Mouse (Mus musculus): Measurements from ENCODE around the gene Cplx2.

Gene Cplx2

DNA sequence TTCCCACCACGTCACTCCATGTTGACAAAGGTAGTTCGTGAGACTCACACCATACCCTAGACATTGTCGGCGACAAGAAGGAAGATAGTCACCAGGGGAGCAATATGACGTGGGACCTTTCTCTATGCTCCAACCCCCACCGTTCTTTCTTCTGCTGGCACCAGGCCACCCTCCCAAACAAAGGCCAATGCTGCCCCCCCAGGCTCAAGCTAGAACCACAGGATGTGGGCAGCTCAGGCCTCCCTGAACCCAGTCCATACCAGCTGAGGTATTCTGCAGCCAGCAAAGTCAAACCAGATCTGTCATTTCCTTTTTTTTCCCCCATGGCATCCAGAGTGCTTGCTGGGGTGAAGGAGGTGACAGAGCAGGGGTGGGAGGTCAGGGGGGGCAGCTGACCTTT, 3.4 kb upstream of the Cplx2 start:
- DNase-seq (ENCODE audit: low spot score in 2 of 2), result peak in 1 of 2 experiments; percentile 61

DNA sequence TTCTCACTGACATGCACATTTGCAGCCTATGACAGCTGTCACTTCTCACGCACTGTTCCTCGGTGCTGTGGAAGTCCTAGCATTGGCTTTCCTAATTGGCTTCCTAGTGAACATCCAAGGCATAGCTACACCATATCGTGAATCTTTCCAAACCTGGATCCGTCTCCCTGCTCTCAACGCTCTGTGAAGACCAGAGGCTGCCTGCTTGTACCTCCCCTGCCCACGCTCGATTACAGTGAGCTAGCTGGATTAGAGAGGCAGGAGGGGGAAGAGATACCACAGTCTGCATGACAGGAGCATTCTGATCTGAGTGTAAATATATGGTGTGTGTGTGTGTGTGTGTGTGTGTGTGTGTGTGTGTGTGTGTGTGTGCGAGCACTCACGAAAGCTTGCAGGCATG, 3.0 kb upstream of the Cplx2 start:
- DNase-seq (ENCODE audit: low spot score in 2 of 2), result no peak

DNA sequence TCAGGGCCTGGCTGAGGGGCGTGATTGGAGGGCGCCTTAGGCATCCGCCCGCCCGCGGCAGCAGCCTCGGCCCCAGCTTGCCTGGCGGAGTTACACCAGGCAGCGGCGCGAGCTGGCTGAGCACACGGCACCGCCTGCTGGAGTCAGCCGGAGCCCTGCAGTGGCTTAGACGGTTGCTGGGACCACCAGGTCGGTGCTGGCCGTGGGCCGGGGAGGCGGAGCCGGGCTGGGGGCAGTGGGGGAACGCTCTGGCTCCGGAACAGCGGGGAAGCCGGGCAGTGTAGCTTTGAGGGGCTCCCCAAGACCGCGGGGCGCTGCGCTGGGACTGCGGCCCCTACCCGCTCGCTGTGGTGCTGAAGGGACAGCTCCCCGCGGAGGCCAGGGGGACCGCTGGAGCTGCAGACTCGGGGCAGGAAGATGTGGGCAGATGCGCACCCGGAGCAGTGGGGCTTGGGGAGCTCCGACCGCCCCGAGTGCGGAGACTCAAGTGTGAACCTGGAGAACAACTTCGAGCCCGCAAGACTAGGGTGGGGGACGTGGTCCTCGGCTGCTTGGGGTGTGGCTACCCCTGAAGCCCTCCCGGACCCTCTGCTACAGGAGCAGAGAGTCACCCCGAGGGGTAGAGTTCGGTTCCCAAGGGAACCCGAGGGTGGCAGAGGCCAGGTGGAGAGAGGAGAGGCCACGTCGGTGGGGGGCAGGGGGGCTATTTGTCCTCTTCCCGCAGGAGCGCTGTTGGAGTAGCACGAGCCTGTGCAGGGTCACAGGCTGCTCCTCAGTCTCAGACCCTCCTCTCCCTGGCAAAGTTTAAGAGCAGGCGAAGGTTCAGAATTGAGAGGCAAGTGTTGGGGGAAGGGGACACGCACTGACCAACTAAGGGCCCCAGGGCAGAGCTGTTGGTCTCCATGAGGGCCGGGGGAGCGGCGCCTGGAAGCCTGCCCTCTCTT, 510 bp downstream of the Cplx2 start:
- peak; percentile 82 to 86 for DNase-seq (ENCODE audit: low spot score in 2 of 2)

DNA sequence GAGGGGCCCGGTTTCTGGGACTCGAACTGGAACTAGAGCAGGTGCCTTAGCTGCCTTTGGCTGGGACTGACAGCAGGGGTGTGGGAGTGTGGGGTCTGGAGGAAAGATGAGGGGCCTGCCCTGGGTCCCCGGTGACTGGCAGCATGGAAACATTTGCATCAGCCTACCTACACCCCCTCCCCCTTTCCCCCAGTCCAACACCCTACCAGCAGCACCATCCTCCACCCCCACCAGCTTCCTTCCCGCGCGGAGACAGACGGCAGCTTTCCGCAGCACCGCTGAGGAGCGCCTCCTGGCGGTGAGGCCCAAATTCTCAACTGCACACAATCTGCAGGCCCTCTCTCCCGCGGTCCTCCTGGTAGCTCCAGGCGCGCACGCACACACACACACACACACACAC, 1.5 kb downstream of the Cplx2 start:
- peak; percentile 92 to 93 for DNase-seq (ENCODE audit: low spot score in 2 of 2)

DNA sequence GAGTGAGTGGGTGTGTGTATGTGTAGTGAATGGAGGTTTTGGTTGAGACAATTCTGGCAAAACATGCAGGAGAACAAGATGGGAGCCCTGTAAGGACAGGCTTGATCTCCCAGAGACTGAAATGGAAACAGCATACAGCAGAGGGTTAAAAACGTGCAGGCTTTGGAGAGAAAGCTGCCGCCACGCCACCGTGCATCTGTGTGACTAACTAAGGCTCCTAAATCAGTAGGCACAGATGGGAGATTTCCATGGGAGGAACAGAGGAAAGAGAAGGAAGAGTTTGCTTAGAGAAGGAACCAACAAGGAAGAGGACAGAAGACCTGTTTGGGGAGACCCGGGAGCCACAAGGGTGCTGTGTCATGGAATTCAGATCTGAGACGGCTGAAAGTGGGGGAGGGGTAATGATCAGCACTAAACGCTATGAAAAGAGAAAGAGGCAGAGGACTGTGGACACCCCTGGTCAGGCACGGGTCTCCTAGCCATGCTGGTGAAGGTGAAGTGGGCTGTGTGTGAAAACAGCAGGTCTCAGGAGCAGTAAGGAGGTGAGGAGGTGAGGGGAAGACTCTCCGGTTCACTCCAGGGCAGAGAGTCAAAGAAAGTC, 3.1 kb downstream of the Cplx2 start:
- peak; percentile 76 to 85 for DNase-seq (ENCODE audit: low spot score in 2 of 2)

DNA sequence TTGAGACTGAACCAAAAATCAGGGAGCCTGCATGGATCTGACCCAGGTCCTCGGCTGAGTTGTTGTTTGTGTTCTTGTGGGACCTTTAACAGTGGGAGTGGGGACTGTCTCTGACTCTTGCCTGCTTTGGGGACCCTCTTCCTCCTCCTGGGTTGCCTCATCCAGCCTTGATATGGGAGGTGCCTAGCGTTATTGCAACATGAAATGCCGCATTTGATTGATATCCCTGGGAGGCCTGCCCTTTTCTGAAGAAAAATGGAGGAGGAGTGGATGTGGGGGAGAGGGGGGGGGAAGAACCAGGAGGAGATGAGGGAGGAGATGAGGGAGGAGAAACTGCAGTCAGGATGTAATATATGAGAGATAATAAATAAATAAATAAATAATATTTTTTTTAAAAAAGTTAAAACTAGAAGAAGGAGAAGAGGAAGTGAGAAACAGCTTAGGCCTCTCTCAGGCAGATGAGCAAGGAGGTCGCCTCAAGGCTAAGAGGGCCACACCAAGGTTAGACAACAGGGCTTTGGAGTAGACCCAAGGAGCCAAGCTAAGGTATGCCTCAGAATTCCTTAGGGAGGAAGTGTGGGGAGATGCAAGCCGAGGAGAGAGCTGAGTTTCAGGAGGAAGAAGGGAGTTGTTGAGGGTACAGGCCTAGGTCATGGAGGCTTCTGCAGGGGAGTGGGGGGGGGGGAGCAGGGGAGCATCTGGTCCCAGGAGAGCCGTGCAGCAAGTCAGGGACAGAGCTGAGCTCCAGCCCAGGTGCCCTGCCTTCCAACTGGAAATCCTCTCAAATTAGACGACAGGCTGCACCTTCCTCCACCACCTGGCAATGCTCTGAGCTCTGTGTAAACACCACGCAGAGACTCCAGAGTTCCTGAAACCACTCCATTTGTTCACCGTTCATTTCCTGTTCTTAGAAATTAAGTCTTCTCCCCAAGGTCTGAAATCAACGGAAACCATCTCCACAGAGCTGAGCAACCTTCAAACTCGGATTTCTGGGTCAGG, 4.6 kb downstream of the Cplx2 start:
- DNase-seq (ENCODE audit: low spot score in 2 of 2), result no peak

DNA sequence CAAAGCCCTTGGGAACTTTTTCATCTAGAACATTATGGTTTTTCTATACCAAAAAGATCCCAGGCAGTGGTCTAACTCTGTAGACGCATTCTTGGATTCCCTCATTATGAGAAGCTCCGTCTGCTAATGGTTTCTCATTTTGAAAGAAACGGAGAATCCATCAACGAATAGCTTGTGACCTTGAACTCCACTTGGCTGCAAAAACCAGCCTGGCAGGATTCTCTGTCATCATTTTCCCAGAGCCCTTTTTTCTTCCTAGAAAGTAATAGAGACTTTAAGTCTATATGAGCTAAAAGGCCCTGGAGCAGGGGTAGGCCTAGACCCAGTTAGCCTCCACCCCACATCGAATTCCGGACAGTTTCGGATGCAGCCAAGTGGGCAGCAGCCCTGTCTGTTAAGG, 5.6 kb downstream of the Cplx2 start:
- DNase-seq (ENCODE audit: low spot score in 2 of 2), result no peak

DNA sequence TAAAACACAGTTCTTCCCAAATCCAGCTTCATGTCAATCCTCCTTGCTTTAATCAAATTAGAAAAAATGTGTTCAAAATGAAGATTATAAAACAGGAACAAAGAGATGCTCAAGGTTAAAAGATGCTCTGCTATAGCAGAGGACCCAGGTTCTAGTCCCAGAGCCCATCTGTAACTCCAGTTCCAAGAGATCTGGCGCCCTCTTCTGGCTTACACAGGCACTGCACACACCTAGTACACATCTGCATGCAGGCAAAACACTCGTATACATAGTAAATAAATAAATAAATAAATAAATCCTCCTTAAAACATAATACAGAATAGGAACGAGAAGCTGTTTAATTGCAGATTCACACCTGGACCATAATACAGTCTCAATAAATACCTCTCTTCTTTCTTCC, 6.9 kb downstream of the Cplx2 start:
- no peak for DNase-seq (ENCODE audit: low spot score in 2 of 2)

DNA sequence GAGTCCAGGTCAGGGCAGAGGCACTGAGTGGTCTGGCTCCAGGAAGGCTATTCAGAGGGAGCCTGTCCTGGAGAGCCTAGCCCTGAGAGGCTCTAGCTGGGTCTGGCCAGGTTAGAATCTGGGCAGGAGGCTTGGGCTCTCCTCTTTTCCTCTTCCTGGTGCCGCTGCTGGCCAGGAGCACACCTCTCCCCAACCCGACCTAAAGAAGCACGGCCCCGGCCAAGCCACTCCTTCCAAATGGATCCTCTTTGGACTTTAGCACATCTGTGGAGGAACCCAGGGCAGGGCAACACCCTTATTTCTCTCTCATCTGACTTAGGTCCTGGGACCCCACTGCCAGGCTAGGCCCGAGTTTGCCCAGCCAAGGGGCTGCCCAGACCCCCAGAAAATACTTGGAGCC, 9.3 kb downstream of the Cplx2 start:
- DNase-seq (ENCODE audit: low spot score in 2 of 2), result no peak

DNA sequence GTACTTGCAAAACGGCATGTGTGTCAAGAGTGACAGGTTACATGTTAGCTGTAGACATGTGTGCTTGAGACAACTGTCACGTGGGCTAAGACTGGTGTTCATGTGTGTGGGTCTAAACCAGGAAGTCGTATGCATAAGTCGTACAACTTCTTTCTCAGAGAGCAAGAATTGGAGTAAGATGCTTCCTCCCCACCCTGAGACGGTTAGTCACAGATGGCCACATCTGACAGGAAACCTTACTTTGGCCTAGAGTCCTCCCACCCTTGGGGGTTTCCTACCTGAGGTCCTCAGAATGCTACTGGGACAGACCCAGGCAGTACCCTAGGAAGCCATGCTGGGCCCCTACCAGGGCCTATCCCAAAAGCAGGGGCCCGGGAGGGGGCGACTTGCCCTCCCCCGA, 10.2 kb downstream of the Cplx2 start:
- no peak for DNase-seq (ENCODE audit: low spot score in 2 of 2)

DNA sequence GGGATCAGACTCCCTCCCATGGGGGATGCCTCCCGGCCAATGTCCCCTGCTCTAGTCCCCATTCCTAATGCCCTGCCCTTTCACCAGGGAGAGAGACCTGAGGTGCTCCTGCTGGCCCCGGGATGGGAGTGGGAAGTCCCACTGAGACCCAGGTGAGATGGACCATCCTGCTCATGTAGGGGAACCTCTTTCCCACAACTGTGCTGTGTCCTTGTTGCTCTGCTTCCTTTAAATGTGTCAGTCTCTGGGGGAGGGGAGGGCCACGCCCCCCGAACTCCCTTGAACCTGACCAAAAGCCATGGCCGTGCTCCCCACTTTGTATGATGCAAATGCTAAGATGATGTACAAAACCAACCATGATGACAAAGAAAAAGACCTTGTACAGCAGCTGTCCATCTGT, 12.4 kb downstream of the Cplx2 start:
- DNase-seq (ENCODE audit: low spot score in 2 of 2), result peak in 1 of 2 experiments; percentile 56

DNA sequence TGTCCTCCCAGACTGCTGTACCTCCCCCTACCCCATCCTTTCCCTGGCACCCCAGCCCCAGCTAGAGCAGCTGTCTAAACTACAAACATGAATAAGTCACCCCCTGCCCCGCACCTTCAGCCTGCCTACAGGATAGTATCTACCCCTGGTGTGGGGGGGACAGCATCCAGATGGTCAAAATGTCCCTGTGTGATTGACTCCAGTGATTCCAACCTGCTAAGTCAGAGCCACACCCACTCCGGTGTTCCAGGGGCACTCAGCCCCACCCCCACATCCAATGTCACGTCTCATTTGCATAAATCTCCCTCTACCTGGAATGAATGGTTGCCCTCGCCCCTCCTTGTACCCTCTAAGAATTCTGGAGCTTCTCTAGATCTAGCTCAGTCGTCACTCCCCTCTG, 13.4 kb downstream of the Cplx2 start:
- DNase-seq (ENCODE audit: low spot score in 2 of 2), result peak in 1 of 2 experiments; percentile 66

DNA sequence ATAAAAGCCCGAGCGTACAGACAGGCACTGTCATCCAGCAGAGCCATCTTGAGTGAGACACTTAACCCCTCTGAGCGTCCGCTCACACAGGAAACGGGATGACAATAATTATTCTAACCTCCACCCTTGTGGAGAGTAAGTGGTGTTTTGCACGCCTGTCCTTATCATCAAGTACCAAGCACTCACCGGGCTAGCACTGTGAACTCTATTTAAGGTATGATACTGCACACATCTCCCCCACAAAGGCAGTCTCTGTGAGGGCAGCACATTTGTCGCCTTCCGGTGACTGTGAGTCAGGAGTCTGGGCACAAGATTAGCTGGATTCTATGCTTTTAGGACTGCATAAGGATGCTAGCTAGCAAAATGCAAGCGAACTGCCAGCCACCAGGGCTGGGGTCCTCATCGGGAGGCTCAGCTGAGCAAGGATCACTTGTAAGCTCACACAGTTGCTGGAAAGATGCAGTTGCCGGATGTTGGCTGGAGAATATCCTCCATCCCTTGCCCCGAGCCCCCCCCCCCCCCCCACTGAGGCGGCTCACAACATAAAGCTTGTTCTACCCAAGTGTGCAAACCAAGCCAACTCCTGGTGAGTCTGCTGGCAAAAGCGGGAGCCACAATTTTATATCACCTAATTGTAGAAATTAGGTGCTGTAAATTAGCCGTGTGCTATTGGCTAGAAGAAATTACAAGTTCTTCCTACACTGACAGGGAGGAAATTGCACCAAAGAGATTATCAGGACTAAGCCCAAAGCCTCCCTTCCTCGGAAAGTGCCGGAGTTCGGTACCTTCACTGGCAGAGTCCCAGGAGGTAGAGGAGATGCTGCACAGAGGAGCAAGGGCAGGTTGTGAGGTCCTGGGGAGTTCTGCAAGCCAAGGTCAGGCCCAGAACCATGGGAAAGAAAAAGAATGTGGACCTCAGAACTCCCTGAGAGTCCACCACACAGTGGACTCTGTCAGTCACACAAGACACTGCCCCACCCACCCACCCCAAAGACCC, 14.2 kb downstream of the Cplx2 start:
- no peak for DNase-seq (ENCODE audit: low spot score in 2 of 2)

DNA sequence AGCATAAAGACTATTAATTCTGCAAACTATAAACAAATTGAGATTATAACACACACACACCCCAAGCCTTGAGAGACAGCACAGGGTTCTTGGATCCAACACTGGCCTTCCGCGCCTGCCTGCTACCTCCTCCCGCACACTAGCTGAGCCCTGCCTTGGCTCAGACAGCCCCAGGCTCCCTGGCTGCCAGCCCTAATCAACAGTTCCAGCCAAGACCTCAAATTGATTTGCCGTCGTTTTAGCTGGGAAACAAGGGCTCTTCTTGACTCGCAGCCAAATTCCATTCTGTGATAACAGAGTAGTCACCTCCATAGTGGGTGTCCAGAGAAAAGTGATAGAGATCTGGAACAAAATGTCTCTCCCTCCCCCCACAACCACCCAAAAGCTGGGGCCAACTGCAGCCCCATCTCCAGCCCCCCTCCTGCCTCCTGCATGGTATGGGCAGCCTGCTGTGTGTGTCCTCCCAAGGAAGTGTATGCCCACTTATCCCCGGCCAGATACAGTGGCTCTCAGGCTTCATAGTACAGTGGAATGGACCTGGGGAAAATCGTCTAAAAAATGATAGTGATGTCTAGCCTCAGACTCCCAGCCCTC, 18.9 kb downstream of the Cplx2 start:
- DNase-seq (ENCODE audit: low spot score in 2 of 2), result peak; percentile 80 to 82

DNA sequence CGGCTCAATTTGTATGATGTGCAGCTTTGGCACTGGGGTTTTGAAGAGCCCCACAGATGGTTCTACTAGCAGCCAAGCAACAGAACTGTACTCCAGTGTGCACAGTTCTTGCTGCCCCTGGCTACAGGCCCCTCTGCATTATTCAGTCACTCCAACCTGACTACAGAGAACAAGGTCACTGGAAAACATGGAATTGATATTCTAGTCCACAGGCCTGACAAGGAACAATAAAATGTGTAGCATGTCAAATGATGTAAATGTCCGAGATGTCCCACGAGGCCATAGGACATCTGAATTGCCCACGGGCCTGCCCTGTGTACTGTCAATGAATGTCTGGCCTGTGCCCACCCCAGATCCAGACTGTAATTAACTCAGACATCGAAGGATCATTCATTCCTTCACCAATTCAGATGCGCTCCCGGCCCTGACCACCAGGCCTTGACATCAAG, 19.4 kb downstream of the Cplx2 start:
- DNase-seq (ENCODE audit: low spot score in 2 of 2), result no peak

DNA sequence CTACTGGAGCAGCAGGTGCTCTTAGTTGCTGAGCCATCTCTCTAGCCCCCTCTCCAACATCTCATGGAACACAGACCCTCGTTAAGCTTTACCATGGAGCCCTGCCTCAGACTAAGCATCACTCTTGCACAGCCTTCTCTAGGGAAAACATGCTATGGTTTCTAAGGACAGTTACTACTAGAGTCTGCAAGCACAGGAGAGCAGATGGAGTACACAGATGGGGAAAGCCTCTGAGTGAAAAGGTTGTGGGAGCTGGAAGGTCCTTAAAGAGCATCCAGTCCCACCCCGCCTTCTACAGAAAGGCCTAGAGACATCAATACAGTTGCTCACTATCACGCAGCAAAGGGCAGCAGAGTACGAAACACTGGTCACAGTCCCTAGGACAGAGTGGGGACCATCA, 20.2 kb downstream of the Cplx2 start:
- peak in 1 of 2 experiments; percentile 71 for DNase-seq (ENCODE audit: low spot score in 2 of 2)

DNA sequence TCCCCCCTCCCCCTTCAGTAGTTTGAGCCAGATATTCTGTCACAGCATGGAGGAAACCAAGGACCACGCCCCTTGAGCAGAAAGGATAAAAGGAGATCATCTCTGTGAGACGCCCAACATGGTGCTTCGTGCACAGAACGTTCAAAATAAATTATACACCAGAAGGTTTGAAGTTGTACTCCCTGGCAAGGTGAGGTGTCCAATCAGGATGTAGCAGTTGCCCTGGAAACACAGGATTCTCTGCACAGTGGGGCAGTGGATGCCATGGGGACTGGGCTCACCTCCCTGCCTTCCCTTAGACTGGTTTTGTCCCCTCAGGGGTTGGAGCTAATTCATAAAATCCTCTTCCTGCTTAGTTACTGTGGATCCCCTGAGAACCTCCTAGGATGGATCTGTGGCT, 25.9 kb downstream of the Cplx2 start:
- DNase-seq (ENCODE audit: low spot score in 2 of 2), result peak in 1 of 2 experiments; percentile 28

DNA sequence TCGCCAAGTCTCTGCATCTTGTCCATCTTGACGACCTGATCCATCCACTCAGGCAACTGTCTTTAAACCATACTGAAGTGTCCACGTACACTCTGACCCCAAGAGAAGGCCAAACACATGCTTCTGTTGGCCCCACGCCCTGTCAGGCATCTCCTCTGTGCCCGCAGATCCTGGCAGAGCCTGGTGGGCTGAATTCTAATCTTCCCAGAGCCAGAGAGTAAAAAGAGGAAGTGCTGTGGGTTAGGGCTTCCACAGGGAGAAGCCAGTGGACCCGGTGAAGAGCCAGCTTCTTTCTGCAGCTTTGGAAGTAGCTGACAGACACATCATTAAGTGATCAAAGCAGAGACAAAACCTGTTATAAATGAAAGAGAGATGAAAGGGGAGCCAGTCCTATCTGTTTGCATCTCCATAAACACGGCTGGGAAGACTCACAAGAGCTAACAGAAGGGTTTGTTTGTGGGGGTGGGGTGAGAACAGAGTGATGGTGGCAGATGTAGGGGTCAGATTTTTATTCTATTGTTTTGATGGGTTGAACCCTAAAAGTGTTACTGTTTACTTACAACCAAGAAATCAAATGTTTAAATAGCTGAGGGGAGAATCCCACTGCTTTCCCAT, 29.5 kb downstream of the Cplx2 start:
- DNase-seq (ENCODE audit: low spot score in 2 of 2), result peak in 1 of 2 experiments; percentile 25

DNA sequence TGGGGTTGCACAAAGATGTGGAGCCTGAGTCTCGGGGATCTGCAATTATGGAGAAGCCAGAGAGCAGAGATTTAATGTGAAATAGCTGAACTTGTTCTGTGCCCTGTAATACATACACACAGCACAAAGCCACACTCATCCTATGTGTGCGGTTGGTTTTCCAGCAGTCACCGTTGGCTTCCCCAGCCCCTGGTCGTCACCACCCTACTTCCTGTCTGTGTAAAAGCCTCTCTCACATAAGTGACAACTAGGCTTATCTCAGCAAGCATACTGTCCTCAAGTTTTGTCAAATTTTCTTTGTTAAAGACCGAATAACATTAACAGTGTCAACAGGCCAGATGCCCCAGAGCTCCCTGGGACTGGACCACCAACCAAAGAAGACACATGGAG, 30.0 kb downstream of the Cplx2 start:
- DNase-seq (ENCODE audit: low spot score in 2 of 2), result peak in 1 of 2 experiments; percentile 9

DNA sequence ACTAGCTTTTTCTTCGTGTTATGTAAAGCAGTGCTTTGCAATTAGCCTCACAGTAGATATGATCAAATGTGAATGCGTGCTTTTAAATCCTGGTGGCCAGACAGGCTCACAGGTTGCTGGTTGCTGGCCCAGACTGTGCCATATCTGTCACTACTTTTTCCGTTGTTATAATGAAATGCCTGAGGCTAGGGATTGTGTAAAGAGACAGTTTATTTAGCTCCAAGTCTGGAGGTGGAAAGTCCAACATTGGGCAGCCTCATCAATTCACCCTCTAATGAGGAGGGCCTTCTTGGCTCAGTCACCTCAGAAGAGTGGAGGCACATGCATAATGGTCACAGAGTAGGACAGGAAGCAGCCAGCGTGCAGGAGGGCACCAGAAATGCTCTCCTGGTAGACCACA, 31.2 kb downstream of the Cplx2 start:
- DNase-seq (ENCODE audit: low spot score in 2 of 2), result peak in 1 of 2 experiments; percentile 12
